Mouse (Mus musculus) stomach, postnatal 0 days (tissue): ENCODE measurements at regions not wholly inside any gene's neighbourhood (a gene's known extent, or its start where the extent isn't known, plus 50 kb on each side); places are given as distances from the start of the nearest gene placed in this dataset.
"Not testable (repeated sequence)": the region's sequence is repeated elsewhere in the genome, so short reads cannot be mapped to it uniquely, and the experiment has no call there.

Source experiments
- CTCF ChIP-seq: IDR thresholded peaks from 2 replicates; pipeline ENCODE4 v1.5.1; 2016; ENCODE audit warnings: antibody characterized with exemption, low read depth, mild to moderate bottlenecking, moderate library complexity
- EP300 ChIP-seq: optimal IDR thresholded peaks from 2 replicates; pipeline ENCODE3; 2016; ENCODE audit warnings: antibody characterized with exemption

DNA sequence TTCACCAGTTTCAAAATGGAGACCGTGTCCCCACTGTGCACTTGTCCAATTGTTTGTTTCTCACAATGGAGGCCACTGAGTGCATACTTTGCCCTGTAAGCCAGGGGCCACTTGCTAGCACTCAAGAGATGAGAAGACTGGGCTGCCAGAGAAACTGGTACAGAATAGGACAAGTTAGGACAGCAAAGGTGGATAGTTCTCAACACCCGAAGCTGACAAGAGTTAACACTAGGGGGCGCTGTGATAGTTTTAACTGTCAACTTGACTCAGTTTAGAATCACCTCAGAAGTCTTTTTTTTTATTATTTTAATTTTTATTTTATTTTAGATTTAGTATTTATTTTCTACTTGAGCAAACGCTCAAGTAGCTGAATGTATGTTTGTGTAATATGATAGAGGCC lies 188.2 kb upstream of the Asap2 start:
- not testable (repeated sequence) for TF ChIP-seq EP300, CTCF
